Mouse (Mus musculus): ENCODE results near the gene Srsf3.
"Not testable (repeated sequence)": the region's sequence is repeated elsewhere in the genome, so short reads cannot be mapped to it uniquely, and the experiment has no call there.

The Srsf3 gene

DNA sequence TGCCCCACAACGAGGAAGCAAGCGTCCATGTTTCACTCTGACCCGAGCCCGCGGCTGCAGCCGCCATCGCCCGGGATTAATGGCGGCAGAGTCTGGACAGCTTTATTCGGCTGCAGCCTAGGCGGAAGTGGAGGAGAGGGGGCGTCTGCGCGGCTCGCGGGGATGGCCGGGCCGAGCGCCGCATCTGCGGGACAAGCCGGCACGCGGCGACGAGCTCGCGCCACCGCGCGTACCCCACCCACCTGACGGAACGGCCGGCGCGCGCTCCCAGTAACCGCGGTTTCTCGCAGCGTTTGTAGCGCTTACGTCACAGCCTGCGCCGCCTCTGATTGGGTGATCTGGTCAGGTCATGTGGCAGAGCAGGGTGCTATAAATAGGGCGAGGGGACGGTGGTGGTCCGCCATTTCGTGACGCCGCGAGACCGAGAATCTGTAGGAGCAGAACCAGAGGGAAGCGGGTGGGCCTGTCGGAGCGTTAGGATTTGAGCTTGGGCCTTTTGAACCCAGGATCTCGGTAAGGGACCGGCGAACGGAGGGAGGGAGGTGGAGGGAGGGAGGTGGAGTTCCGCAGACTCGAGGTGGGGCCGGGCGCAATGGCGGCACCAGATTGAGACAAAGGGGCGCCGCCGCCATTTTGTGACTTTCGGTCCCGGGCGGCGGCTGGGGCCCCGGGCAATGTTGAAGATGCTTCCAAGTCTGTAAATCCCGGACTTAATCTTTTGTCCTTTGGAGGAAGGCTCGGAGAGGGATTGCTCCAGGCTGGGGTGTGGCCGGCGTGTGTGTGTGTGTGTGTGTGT, at the start of gene Srsf3:
TSS of gene Srsf3 (plus strand) at position 355 of the 796 bp plus-strand sequence.
- peak; percentile 98 for DNase-seq

DNA sequence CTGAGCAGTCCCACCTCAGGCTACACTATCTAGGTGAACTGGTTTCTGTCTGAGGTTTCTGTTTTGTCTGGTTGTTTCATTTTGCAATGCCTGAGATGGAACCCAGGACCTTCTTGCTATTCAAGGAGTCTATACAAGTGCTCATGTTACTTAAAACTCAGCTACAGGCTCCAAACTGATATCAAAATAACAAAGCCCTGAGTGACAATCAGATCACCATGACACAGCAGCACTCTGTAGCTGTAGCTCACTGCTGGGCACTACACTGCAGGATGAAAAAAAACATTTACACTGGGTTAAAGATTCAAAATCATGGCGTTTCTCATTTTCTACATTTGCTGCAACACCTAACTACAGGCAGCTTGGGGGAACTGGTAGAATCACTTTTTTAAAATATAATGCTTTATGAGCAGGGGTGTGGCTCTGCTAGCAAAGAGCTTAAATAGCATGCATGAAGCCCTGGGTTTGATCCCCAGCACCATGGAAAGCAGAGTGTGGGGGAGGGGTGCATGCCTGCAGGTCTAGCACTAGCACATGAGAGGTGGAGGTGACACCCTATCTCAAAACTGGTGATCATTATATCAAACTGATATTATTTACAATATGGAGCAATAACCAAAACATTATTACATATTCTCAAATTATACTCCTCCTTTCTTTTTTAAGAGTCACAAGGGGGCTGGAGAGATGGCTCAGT, 47.6 kb upstream of the Srsf3 start:
- DNase-seq = no peak

DNA sequence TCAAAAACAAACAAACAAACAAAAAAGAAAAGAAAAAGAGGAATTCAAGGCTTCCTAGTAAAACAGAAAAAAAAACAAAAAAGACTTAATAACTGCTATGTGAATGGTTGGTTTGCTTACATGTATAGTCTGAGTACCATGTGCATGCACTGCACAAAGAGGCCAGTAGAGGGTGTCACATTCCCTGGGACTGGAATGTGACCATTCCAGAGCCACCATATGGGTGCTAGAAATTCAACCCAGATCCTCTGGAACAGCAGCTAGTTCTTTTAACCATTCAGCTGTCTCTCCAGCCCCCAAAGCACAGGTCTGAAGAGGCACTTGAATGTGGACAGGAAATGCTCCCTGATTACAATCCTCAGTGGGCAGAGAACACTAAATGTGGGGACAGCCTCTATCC, 45.6 kb upstream of the Srsf3 start:
- no peak for DNase-seq

DNA sequence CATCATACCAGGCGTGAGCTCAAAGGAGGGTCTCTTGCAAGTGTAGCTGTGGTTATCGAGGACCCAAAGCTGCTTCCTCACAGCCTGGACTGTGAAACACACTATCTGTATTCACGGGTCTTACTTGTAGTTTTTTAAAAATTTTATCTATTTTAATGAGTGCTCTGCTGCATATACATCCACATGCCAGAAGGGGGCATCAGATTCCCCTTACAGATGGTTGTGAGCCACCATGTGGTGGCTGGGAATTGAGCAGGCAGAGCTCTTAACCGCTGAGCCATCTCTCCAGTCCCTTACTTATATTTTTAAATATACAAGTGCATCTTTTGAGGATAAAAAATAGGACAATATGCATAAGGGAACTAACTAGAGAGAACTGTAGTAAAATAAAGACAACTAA, 44.7 kb upstream of the Srsf3 start:
- no peak for DNase-seq

DNA sequence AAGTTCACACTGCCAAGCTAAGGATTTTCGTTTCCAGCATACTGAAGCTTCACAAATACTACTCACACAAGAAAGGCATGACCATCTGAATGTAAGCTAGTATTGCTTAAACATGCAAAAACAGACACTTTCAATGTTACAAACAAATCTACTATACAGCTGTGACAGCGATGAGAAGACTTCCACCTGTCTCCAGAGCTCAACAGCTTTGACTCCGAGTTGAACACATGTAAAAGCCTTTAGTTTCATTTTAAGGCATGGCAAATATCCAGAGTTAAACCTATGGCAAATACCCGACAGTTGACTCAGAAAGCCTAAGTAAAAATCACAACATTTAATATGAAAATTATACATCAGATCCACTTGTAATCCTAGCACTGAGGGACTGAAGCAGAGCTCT, 44.1 kb upstream of the Srsf3 start:
- no peak for DNase-seq

DNA sequence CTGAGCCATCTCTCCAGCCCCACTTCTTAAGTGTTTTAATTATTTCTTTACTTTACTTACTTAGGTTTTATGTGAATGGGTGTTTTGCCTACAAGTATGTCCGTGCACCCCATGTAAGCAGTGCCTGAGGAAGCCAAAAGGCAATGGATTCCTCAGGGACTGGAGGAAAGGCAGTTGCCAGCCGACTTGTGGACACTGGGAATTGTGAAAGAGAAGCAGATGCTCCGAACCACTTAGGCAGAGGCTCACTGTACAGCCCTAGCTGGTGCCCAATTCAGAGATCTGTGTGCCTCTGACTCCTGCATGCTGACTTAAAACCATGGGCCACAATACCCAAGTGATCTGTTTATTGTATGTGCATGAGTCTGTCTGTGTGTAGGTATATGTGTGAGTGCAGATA, 43.4 kb upstream of the Srsf3 start:
- no peak for DNase-seq

DNA sequence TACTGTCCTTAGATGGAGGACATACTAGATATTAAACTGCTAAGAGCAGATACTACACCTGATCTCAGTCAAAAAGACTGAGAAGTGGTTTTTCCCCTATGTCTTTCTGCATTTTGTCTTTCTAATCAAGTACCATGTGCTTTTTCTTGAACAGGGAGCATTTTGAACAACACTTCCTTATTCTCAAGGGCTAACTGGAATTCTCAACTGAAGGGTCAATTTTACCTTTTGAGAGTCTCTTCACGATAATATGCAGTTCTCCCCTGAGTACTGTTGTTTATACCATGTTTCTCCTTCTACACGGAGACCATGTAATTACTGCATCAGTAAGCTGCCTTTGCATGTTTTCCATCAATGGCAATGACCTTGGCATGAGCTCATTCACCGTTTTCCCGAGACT, 42.4 kb upstream of the Srsf3 start:
- no peak for DNase-seq

DNA sequence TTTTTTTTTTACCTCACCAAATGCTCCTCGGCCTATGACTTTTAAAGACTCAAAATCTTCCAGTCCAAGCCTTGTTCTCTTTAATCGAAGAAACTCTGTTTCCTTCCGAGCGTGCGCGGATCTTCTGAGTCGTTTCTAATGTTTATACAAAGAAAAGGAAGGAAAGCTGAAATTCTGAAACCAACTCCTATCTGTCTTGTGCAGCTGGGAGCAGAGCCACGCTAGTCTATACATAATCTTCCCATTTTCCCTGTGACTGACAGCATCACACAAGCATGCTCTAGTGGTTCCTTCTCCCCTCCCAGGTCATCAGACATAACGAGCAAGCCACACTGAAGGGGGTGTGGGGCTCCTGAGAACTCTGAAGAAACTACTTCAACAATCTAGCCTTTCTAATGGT, 41.1 kb upstream of the Srsf3 start:
- DNase-seq = no peak

DNA sequence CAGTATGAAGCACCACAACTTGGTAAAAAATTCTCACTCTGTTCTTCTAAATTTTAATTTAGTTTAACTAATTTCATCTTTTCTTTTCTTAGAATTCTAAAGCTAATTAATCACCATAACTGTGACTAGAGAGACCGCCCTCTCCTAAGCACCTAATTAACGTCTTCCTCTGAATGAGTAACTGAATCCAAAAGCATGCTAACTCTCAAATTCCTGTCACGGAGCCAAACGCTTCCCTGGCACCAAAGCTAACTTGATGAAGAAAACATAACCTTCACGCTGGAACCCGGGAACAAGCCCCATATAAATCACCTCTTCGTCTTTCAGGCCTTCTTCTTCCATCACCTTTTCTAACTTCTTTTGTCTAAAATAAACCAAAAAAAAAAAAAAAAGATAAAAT, 40.3 kb upstream of the Srsf3 start:
- no peak for DNase-seq

DNA sequence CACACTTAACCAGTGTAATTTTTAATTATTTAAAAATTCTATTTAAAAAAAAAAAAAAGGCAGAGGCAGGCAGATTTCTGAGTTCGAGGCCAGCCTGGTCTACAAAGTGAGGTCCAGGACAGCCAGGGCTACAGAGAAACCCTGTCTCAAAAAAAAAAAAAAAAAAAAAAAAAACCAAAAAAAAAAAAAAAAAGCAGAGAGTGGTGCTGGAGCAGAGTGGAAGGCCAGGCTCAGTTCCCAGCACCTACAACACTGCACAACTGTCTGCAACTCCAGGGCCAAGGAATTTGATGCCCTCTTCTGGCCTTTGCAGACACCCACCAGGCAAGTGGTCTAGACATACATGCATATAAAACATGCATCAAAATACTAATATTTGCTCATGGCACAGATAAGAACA, 39.4 kb upstream of the Srsf3 start:
- DNase-seq = not testable (repeated sequence)

DNA sequence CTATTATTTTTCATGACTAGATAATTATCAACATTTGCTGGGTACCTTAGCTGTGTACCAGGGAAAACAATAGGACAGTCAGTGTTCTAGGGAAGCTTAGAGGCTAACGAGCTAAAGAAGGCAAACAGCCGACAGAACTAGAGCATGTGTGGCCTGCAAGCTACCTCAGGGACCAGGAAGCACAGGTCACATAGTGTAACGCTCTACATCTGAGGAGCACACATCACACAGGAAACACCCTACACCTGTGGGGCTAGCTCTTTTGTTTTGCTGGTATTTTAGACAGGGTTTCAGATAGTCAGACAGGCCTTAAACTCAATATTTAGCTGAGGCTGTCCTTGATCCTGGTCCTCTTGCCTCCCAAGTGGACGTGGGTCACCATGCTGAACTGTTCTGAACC, 37.8 kb upstream of the Srsf3 start:
- DNase-seq = no peak

DNA sequence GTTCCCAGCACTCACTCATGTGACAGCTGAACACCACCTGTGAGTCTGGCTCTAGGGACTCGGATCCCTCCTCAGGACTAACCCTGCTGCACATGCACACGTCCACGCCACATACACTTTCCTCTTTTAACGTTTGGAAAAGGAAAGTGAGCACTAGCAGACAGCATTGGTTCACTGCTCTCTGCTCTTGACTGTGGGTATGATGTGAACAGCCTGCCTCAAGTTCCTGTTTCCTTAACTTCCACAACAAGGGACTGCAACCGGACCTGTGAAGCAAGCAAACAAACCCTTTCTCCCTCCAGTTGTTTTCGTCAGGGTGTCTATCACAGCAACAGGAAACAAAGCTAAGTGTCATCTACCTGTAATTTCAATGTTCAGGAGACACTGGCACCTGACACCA, 32.0 kb upstream of the Srsf3 start:
- no peak for DNase-seq

DNA sequence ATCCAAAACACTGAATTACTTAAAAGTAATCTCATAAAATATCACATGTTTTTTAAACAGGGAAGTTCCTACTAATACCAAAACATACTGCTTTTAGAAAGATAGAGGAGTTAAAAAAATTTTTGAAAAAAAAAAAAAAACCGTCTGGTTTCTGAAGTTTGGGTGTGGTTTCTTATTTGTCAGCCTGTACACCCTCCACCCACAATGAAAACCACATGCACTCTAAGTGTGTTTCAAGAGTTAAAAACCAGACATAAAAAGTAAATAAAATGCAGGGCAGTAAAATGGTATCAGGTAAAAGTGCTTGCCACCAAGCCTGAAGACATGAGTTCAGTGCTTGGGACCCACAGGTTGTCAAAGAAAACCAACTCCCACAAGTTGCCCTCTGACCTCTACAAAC, 28.7 kb upstream of the Srsf3 start:
- DNase-seq = no peak

DNA sequence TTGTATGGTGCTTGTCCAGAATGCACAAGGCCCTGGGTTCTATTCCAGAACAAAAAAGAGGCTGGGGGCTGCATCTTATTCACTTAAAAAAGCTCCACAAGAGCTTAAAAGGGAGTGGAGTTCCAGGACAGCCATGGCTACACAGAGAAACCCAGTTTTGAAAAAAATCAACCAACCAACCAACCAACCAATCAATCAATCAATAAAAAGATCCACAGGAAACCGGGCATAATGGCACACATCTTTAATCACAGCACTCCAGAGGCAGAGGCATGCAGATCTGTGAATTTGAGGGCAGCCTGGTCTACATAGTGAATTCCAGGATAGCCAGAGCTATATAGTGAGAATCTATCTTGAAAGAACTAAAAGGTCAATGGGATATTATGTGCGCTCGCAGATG, 27.4 kb upstream of the Srsf3 start:
- no peak for DNase-seq

DNA sequence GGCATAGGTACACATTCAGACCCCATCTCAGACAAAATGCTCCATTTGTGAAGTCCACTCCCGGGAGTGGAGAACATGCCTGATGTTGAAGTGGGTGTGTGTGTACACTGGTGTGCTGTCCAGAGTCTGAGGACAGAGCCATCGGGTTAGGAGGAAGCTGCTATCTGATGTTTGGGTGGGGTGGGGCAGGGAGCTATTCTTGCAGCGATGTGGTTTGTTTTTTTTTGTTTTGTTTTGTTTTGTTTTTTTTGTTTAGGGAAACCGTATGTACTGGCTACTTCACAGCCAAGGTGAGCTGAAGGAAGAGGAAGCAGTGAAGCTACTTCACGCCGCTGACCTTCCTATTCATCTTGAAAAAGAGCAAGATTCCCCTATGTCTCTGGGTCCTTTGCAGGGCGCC, 25.6 kb upstream of the Srsf3 start:
- no peak for DNase-seq

DNA sequence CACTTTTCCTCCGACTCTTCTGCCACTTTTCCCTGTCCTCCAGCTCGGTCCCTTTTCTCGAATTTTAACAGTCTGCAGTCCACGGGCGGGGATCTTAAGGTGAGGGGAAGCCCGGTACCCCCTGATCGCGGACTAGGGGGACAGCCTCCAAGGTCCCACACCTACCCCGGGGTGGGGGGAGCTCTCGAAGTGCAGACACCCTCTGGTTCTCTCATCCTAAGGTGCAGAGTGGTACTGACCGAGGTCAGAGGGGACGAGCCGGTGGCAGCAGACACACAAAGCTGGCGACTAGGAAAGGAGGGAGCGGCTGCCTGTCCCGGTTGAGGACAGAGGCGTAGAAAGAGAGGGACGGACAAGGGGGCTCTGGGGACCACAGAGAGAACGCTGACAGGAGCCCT, 25.2 kb upstream of the Srsf3 start:
- DNase-seq = peak; percentile 13

DNA sequence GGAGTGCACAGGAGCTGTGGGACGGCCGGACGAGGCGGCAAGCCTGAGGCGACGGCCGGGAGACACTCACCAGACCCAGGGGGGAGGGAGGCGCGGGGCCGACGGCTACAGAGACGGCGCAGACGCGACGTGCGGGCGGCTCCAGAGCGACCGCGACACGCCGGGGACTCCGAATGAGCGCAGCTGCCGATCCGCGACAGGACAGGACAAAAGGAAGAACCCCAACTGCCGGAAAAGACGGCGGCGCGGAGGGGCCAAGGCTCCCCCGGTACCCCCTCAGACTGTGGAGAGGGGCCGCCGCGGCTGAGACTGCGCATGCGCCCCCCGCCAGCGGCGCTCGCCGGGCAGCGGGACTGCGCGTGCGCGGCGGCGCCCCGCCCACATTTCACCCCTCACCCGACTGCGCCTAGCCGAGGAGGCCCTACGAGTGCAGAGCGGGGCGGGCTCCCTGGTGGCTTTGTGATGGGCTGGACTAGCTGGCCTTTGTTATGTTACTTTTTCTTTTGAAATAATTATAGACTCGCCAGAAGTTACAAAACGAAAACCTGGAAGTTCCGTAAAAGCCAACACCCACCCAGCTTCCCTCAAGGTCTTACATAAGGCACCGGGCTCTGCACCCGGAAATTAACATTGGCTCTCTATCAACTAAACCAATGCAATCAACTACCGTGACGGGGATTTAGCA, 24.6 kb upstream of the Srsf3 start, which contains the start of gene Stk38:
TSS of gene Stk38 (minus strand) at position 355 of the 685 bp plus-strand sequence.
- peak; percentile 94 for DNase-seq

DNA sequence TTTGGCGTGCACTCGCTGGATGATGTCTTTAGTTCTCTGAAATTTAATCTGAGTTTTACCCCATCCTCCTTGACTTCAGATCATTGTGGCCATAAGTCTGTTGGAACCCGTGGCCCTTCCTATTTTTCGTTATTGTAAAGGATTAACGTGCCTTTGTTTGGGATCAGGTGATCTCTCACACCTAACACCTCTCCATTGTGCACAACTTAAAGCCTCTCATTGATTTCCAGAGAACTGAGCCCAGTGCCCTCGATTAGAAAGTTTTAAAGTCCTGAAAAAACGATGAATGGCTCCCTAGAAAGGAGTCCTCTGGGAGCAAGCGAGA, 24.1 kb upstream of the Srsf3 start:
- DNase-seq = no peak

DNA sequence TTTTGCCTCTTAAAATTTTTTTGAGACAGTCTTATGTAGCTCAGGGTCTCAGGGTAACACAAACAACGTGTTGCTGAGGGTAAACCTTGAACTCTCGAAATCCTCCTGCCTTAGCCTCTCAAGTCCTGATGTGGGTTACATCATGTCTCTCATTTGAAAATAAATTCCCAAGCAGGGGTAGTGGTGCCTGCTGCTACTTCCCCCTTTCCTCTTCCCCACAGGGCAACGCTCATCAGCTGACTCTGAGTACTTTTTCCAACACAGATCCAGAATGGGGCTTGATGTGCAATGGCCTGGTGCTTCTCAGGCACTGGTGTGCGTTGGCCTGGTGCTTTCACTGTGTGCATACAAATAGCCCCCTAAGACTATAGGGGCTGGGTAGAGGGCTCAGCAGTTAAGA, 23.2 kb upstream of the Srsf3 start:
- no peak for DNase-seq

DNA sequence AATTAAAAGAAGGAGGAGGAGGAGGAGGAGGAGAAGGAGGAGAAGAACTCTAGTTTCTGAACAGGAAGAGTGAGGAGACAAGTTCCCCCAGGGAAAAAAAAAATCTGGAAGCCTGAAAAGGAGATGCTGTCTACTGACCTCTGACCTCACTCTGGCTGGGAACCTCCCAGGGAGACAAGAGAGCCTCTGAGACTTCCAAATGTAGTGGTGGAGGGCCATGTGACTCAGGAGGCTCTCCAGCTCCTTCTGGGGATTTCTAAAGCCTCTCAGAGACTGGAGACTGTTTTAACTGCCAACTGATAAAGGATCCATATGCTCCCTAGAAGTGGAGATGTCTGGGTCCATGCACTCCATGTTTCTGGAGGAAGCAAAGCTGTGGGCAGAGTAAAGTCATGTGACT, 18.2 kb upstream of the Srsf3 start:
- no peak for DNase-seq

DNA sequence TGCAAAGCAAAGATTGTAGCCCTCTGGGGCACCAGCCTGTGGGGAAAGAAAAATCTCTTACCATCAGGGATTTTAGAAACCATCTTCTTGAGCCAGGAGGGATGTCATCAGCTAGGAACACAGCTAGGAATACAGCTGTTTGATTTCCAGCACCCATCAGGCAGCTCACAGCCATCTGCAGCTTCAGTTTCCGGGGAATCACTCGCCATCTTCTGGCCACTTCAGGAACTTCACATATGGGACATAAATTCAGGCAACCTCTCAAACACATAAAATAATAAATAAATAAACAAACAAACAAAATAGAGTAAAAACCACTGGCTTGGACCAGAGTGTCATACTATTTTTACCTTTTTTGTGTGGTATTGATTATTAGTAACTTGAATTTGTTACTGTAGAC, 16.8 kb upstream of the Srsf3 start:
- no peak for DNase-seq

DNA sequence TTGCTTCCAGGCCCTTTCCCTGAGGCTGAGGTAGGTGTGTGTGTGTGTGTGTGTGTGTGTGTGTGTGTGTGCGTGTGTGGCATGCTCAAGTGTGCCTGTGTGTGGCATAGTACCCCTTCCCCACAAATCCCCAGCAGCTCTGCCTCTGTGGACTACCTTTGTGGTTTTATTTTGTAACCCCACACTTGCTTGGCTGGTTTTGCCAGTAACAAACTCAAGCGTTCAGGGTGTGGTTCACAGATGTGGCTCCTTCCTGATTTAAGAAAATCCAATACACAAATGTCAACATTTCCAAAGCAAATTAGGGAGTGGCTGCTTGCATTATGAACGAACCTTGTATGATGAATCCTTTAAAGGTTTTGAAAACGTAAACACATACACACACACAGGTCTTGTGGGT, 15.7 kb upstream of the Srsf3 start:
- no peak for DNase-seq

DNA sequence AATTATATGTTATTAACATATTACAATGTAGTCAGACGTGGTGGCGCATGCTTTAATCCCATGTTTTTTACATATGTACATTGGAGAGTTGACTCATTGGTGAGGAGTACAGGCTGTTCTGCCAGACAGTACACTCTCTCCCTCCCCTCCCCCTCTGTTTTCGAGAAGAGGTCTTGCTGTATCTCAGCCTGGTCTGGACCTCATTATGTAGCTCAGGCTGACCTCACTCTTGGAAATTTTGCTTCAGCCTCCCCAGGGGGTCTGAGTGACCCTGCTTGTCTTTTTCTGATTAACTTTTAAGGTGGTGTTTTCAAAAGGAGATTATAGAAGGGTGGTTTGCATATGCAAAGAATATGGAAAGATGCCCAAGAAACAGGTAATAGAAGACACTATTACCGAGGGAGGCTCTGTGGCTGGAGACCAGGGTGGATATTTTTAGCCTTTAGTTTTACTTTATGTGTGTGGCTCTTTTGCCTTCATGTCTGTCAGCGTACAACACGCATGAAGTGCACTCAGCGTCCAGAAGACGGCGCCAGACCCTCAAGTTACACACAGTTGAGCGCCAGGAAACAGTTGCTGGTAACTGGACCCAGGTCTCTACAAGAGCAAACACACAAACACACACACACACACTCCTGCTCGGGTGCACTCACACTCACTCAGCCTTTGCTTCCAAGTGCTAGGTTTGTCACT, 14.0 kb upstream of the Srsf3 start:
- no peak for DNase-seq

DNA sequence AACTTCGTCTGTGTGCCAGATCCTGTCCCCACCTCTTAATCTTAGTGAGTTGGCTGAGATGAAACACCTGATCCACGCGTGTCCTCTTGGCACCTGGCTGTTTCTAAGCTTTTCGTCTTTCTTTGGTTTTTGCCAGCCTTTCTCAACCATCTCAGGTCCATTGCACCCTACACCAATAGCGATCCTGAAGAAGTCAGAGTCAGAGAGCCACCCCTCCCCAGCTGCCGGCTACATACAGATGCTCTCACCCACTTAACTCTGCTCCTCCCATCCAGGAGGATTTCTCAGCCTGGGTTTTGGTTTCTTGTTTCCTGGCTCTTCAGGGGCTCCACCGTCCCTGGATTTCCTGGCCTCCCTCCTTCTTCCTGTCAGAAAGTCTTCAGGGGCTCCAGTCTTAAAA, 13.0 kb upstream of the Srsf3 start:
- no peak for DNase-seq

Data from right cerebral cortex, postnatal 25 days (tissue).